Mouse (Mus musculus) kidney, postnatal 0 days (tissue): ENCODE data around the gene Car9. TPM values are rescaled to one million over a fixed set of nuclear protein-coding genes. Genes with fewer than 3 reads are reported as not detected.

Experiments used
- ATAC-seq: fragments of 200-750 bp; cut with Nextera tagmentation; replicated peaks from 2 replicates; pipeline ENCODE4 v1.8.0; 2017; ENCODE audit warnings: low read depth, moderate number of reproducible peaks, moderate TSS enrichment, moderate library complexity; ENCODE audit not compliant: low FRiP score
- DNase-seq: peaks from one replicate; pipeline ENCODE4 v3.0.0-alpha.2; 2016; ENCODE audit warnings: low spot score
- H3K27ac ChIP-seq: fragments of 300-500 bp; sonication (generic); 2 replicates; pipeline ENCODE4 v1.5.1; 2014; ENCODE audit warnings: mild to moderate bottlenecking
- H3K27me3 ChIP-seq: fragments of 300-500 bp; sonication (generic); 2 replicates; pipeline ENCODE4 v1.6.1; 2014; ENCODE audit warnings: low read length, mixed read lengths; ENCODE audit not compliant: insufficient read depth
- H3K36me3 ChIP-seq: fragments of 300-500 bp; sonication (generic); 2 replicates; pipeline ENCODE4 v1.6.1; 2014; ENCODE audit warnings: low read length, mixed read lengths; ENCODE audit not compliant: insufficient read depth
- H3K4me1 ChIP-seq: fragments of 300-500 bp; sonication (generic); replicated peaks from 2 replicates; pipeline ENCODE4 v1.6.1; 2014; ENCODE audit warnings: antibody characterized with exemption, low read length, mixed read lengths; ENCODE audit not compliant: insufficient read depth
- H3K4me2 ChIP-seq: fragments of 300-500 bp; sonication (generic); 2 replicates; pipeline ENCODE4 v1.6.1; 2014; ENCODE audit warnings: mild to moderate bottlenecking, low read length, moderate library complexity, mixed read lengths
- H3K4me3 ChIP-seq: fragments of 300-500 bp; sonication (generic); replicated peaks from 2 replicates; pipeline ENCODE4 v1.5.1; 2014; ENCODE audit warnings: low read depth, low read length
- H3K9ac ChIP-seq: fragments of 300-500 bp; sonication (generic); 2 replicates; pipeline ENCODE4 v1.6.1; 2014; ENCODE audit warnings: low read depth, low read length
- H3K9me3 ChIP-seq: fragments of 300-500 bp; sonication (generic); replicated peaks from 2 replicates; pipeline ENCODE4 v1.6.1; 2016; ENCODE audit warnings: low read length, inconsistent platforms, mixed read lengths
- CTCF ChIP-seq: IDR thresholded peaks from 2 replicates; pipeline ENCODE4 v1.5.1; 2016; ENCODE audit warnings: antibody characterized with exemption, low read depth, mild to moderate bottlenecking, moderate library complexity
- WGBS: fragments of 180-500 bp; shearing (Covaris S2); extraction: QIAGEN DNeasy Blood & Tissue Kit; methylation state at CpG from one replicate; pipeline ENCODE4 v1.1.7; 2014; 5-methylcytosine and 5-hydroxymethylcytosine counted together
- polyA plus RNA-seq: library from polyadenylated mRNA; unstranded; fragments of >200 nt; fragmentation: Nextera tagmentation; extraction: Ambion mirVana; gene quantifications from 2 replicates; pipeline ENCODE4 v1.2.1, GENCODE M21; 2015

The Car9 gene
- polyA plus RNA-seq, 1 experiment from 2014 or later, result 1.3 TPM

GRCm38 (mm10) chr4:43561997-43562768 is 55.4 kb downstream of the Car9 start, which contains the start of the genes Creb3 and Tln1:
Gene Creb3, plus strand, starts transcription at chr4:43562332.
Gene Tln1, minus strand, starts transcription at chr4:43562691.
- Histone ChIP-seq H3K4me1 (peaks cover 49% of the 10 kb centered on the region), H3K4me3 (peak within 1 kb of the TSS; percentile 65), H3K4me2 (peak within 1 kb of the TSS; percentile 79), H3K9ac (peak within 1 kb of the TSS; percentile 92), H3K36me3 (peaks cover 25% of the 10 kb centered on the region), H3K27me3 (no peaks in the 10 kb centered on the region), H3K9me3 (no peaks in the 10 kb centered on the region), H3K27ac (peak within 1 kb of the TSS; percentile 99)
- peak; percentile 89 for ATAC-seq
- DNase-seq, result peak; percentile 97
- under 1% methylated on average over 62 of the region's 62 CpGs for WGBS
- peak; percentile 35; the same call in 1 of the 2 replicates for TF ChIP-seq CTCF

GRCm38 (mm10) chr4:43562769-43563600 is 56.2 kb downstream of the Car9 start:
- no peaks in the 10 kb centered on the region for H3K9me3 ChIP-seq
- H3K4me1 ChIP-seq, result peaks cover 42% of the 10 kb centered on the region
- no peaks in the 10 kb centered on the region for H3K27me3 ChIP-seq
- peak overlapping the region; percentile 65 for H3K4me3 ChIP-seq
- DNase-seq, result peak; percentile 70
- 1% methylated on average over 22 of the region's 22 CpGs for WGBS
- peak overlapping the region; percentile 79 for H3K4me2 ChIP-seq
- ATAC-seq, result peak; percentile 8; the same call in 1 of the 2 replicates
- H3K27ac ChIP-seq, result peak overlapping the region; percentile 99
- no peak for TF ChIP-seq CTCF
- H3K9ac ChIP-seq, result peak overlapping the region; percentile 92
- H3K36me3 ChIP-seq, result peaks cover 33% of the 10 kb centered on the region

Other genes starting within 250 kb of the Car9 start
- 0.37 and 0.51 TPM in 2 replicates for gene Atp8b5, start 239.8 kb upstream of the Car9 start, polyA plus RNA-seq
- 9.6 and 9.7 TPM in 2 replicates for gene Rusc2, start 125.0 kb upstream of the Car9 start, polyA plus RNA-seq
- 0.33 and 0.59 TPM in 2 replicates for gene Fam166b, start 77.8 kb upstream of the Car9 start, polyA plus RNA-seq
- gene Tesk1, start 65.0 kb upstream of the Car9 start, polyA plus RNA-seq, result 7.8 and 9.1 TPM in 2 replicates
- gene Cd72, start 52.3 kb upstream of the Car9 start, polyA plus RNA-seq, result 2.9 and 5.0 TPM in 2 replicates
- gene Sit1, start 23.2 kb upstream of the Car9 start, polyA plus RNA-seq, result not detected in 2 replicates
- 104 and 107 TPM in 2 replicates for gene Ccdc107, start 14.1 kb upstream of the Car9 start, polyA plus RNA-seq
- 15.2 and 15.4 TPM in 2 replicates for gene Arhgef39, start 7.3 kb upstream of the Car9 start, polyA plus RNA-seq
- gene Tpm2, start 16.8 kb downstream of the Car9 start, polyA plus RNA-seq, result 164 and 176 TPM in 2 replicates
- gene Creb3, start 55.4 kb downstream of the Car9 start, polyA plus RNA-seq, result 74.1 and 76.5 TPM in 2 replicates
- gene Tln1, start 55.7 kb downstream of the Car9 start, polyA plus RNA-seq, result 64.9 and 65.8 TPM in 2 replicates
- 15.9 and 17.8 TPM in 2 replicates for gene Rgp1, start 71.7 kb downstream of the Car9 start, polyA plus RNA-seq
- 14.2 and 15.9 TPM in 2 replicates for gene Gba2, start 71.9 kb downstream of the Car9 start, polyA plus RNA-seq
- 2.0 and 2.5 TPM in 2 replicates for gene Msmp, start 77.5 kb downstream of the Car9 start, polyA plus RNA-seq
- 7.2 and 8.6 TPM in 2 replicates for gene Npr2, start 125.0 kb downstream of the Car9 start, polyA plus RNA-seq
- 0.79 and 0.96 TPM in 2 replicates for gene Spag8, start 146.6 kb downstream of the Car9 start, polyA plus RNA-seq
- gene Hint2, start 149.5 kb downstream of the Car9 start, polyA plus RNA-seq, result 236 and 263 TPM in 2 replicates
- gene Tmem8b, start 162.0 kb downstream of the Car9 start, polyA plus RNA-seq, result 2.0 and 2.2 TPM in 2 replicates
- gene Fam221b, start 162.2 kb downstream of the Car9 start, polyA plus RNA-seq, result 2.9 and 3.8 TPM in 2 replicates
- not detected in 2 replicates for gene Olfr70, start 193.8 kb downstream of the Car9 start, polyA plus RNA-seq
- not detected in 2 replicates for gene Olfr71, start 203.3 kb downstream of the Car9 start, polyA plus RNA-seq
- 2.7 and 3.2 TPM in 2 replicates for gene Hrct1, start 220.2 kb downstream of the Car9 start, polyA plus RNA-seq
- 0.40 and 0.43 TPM in 2 replicates for gene Spaar, start 223.1 kb downstream of the Car9 start, polyA plus RNA-seq